ENCODE assay signal across 11 mouse cellular contexts in the genomic region with DNA sequence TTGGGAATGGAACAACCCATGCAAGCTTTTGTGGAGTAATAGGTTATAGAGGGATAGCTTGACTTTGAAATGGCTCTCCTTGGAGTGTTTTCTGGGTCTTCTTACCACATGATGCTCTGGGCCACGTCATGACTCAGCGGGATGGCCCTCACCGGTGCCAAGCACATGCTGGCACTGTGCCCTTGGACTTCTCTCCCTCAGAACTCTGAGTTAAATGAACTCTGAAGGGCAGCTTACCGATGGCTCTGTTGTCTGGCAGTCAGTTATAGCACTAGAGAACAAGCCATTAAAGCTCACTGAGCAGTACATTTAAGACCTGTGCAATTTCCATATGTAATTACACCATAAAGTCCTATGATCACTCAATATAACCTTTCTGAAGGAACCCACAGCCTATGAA. TPM values are rescaled to one million over a fixed set of nuclear protein-coding genes. Genes with fewer than 3 reads are reported as not detected.
DNase-seq lines count a peak whose midpoint lies in the region; TF ChIP-seq lines count a peak whose summit lies in the region.
"Had no signal": no experiment of that assay in that cellular context is flagged by ENCODE, and none has a peak within 500 bp of the region (broad histone marks: within the 10 kb centered on the region; RNA-seq: fewer than 3 reads in every experiment).

No protein-coding gene starts in this region.

- peak; percentile 46 to 67 for DNase-seq in heart, adult 2 months
- no peak for DNase-seq in heart, postnatal 25 days (ENCODE audit: low spot score)
- DNase-seq in right cerebral cortex, postnatal 14 days, result peak; percentile 17
- no peak for DNase-seq in right cerebral cortex, adult 18-20 months
- DNase-seq in adrenal gland, postnatal 36 days, result peak; percentile 91 to 93
- peak; percentile 37 for DNase-seq in skeletal muscle tissue, adult 2 months (ENCODE audit: low read depth, low spot score)
- no peak for DNase-seq in right cerebral cortex, postnatal 25 days
- no peak for DNase-seq in B cell, adult 2 months
- DNase-seq: gastrocnemius, postnatal 10 days had no signal

- H3K79me2 ChIP-seq in heart, adult 2 months (replicated peaks; ENCODE audit: control insufficient read depth, insufficient read depth, low read length), result no peaks in the 10 kb centered on the region

- H3K27me3 ChIP-seq in heart, adult 2 months (ENCODE audit: control insufficient read depth, insufficient read depth, low read length), result no peaks in the 10 kb centered on the region

- no peak for TF ChIP-seq POLR2A in heart, adult 2 months (IDR thresholded peaks at IDR 0.05; ENCODE audit: insufficient read depth, low read depth, low read length)

- no peak overlapping the region for H3K4me3 ChIP-seq in heart, adult 2 months
- H3K4me3 ChIP-seq: left cerebral cortex, adult 2 months had no signal

- TF ChIP-seq CTCF in heart, adult 2 months (IDR thresholded peaks at IDR 0.05), result no peak

- WGBS in heart, adult 2 months, result 36% methylated on average over 4 of the region's 4 CpGs

- TF ChIP-seq EP300 in heart, adult 2 months (IDR thresholded peaks at IDR 0.05; ENCODE audit: insufficient read depth, low read depth, low read length), result no peak

- intact Hi-C loops in heart, adult 2 months (cut with DNase I), result no loop called here
- intact Hi-C loops in heart, postnatal 25 days (cut with DNase I), result no loop called here

- H3K36me3 ChIP-seq in heart, adult 2 months (ENCODE audit: control insufficient read depth, insufficient read depth, low read length), result peaks cover 2% of the 10 kb centered on the region; the same call in 1 of the 2 replicates

- peaks cover 5% of the 10 kb centered on the region for H3K4me1 ChIP-seq in heart, adult 2 months (ENCODE audit: control insufficient read depth, insufficient read depth, low read length)

- no peak overlapping the region for H3K9ac ChIP-seq in heart, adult 2 months (ENCODE audit: low read depth, low read length)

- peak overlapping the region; percentile 21; the same call in 1 of the 2 replicates for H3K27ac ChIP-seq in heart, adult 2 months
- H3K27ac ChIP-seq: left cerebral cortex, adult 2 months had no signal

RNA-seq across cellular contexts. Expression of a gene that starts 4.4 kb away (rescaled TPM):
- total RNA-seq in heart, adult 2 months (2021), result 10 to 100 TPM; 19.8 to 26.4 TPM
- 21.0 and 24.7 TPM in 2 replicates for polyA plus RNA-seq in heart, adult 2 months (2012; rRNA removed)
- total RNA-seq in heart, postnatal 25 days (2021), result 10 to 100 TPM; 16.2 to 18.3 TPM
- 100 to 1,000 TPM; 130 to 146 TPM for total RNA-seq in adrenal gland, postnatal 36 days (2021)

RNA-seq across cellular contexts. Expression of a gene that starts 32.2 kb away (rescaled TPM):
- total RNA-seq in heart, adult 2 months (2021), result 10 to 100 TPM; 31.5 to 32.0 TPM
- polyA plus RNA-seq in heart, adult 2 months (2012; rRNA removed), result 25.3 and 31.9 TPM in 2 replicates
- 10 to 100 TPM; 32.1 to 33.4 TPM for total RNA-seq in heart, postnatal 25 days (2021)
- total RNA-seq in adrenal gland, postnatal 36 days (2021), result 100 to 1,000 TPM; 117 to 141 TPM

RNA-seq across cellular contexts. Expression of a gene that starts 32.5 kb away (rescaled TPM):
- total RNA-seq in heart, adult 2 months (2021), result 1 to 10 TPM; 1.7 to 2.1 TPM
- polyA plus RNA-seq in heart, adult 2 months (2012; rRNA removed), result 8.7 and 16.2 TPM in 2 replicates
- total RNA-seq in heart, postnatal 25 days (2021), result 1 to 10 TPM; 1.5 TPM
- total RNA-seq in adrenal gland, postnatal 36 days (2021), result not detected
- total RNA-seq: monocyte, adult 5-6 weeks had no signal

RNA-seq across cellular contexts. Expression of a gene that starts 48.3 kb away (rescaled TPM):
- total RNA-seq in heart, adult 2 months (2021), result 10 to 100 TPM in 1 of 2 experiments, 1 to 10 TPM in 1; 9.3 to 12.6 TPM
- 13.7 and 14.1 TPM in 2 replicates for polyA plus RNA-seq in heart, adult 2 months (2012; rRNA removed)
- 10 to 100 TPM; 11.3 to 11.5 TPM for total RNA-seq in heart, postnatal 25 days (2021)
- 10 to 100 TPM; 11.9 to 13.3 TPM for total RNA-seq in adrenal gland, postnatal 36 days (2021)

RNA-seq across cellular contexts. Expression of a gene that starts 56.2 kb away (rescaled TPM):
- 10 to 100 TPM; 54.9 to 59.5 TPM for total RNA-seq in heart, adult 2 months (2021)
- 67.0 and 74.1 TPM in 2 replicates for polyA plus RNA-seq in heart, adult 2 months (2012; rRNA removed)
- total RNA-seq in heart, postnatal 25 days (2021), result 10 to 100 TPM; 61.7 to 63.8 TPM
- total RNA-seq in adrenal gland, postnatal 36 days (2021), result 10 to 100 TPM; 65.6 to 90.4 TPM

Comparison
In these comparisons a context has a peak if more than half of its experiments do, and no peak if none do; other contexts are left out.
1. DNase-seq: peak in heart, adult 2 months (2 of 2), right cerebral cortex, postnatal 14 days (single experiment), adrenal gland, postnatal 36 days (2 of 2) and skeletal muscle tissue, adult 2 months (single experiment); none in heart, postnatal 25 days (single experiment), right cerebral cortex, adult 18-20 months (single experiment), right cerebral cortex, postnatal 25 days (single experiment) and B cell, adult 2 months (0 of 2).
2. RNA of a gene that starts 4.4 kb away (total RNA-seq): 130 to 146 TPM in adrenal gland, postnatal 36 days; 19.8 to 26.4 TPM in heart, adult 2 months and 16.2 to 18.3 TPM in heart, postnatal 25 days; every median in the first group is over 4 times any median in the second.